Mouse (Mus musculus): ENCODE measurements around the gene Terf2ip.

- TF ChIP-seq CTCF (IDR thresholded peaks at IDR 0.05; ENCODE audit: control insufficient read depth, insufficient read depth, insufficient read length) (no peak), MYOG (IDR thresholded peaks at IDR 0.05; ENCODE audit: control insufficient read depth, extremely low read depth, insufficient read length) (no peak), CEBPB (IDR thresholded peaks at IDR 0.05; ENCODE audit: low read depth) (no peak), MYOD1 (IDR thresholded peaks at IDR 0.05; ENCODE audit: control insufficient read depth, insufficient read length, low read depth) (no peak), MAX (IDR thresholded peaks at IDR 0.05) (no peak)
Observed at GRCm38 (mm10) chr8:111974138-111974537, 37.1 kb upstream of the Terf2ip start.

Measured in C2C12 (cell line).